Mouse (Mus musculus) ES-Bruce4 (cell line): ENCODE data around the gene G0s2. TPM values are rescaled to one million over a fixed set of nuclear protein-coding genes. Genes with fewer than 3 reads are reported as not detected.
"Not testable (repeated sequence)": the region's sequence is repeated elsewhere in the genome, so short reads cannot be mapped to it uniquely, and the experiment has no call there.

Experiments
- H3K27ac ChIP-seq: 2 replicates; pipeline ENCODE4 v1.5.1; 2012; ENCODE audit warnings: low read length, inconsistent platforms; ENCODE audit not compliant: insufficient read depth
- H3K27me3 ChIP-seq: 2 replicates; pipeline ENCODE4 v1.6.1; 2012; ENCODE audit warnings: mild to moderate bottlenecking, low read length, inconsistent platforms; ENCODE audit not compliant: control insufficient read depth, poor library complexity, insufficient read depth, severe bottlenecking
- H3K36me3 ChIP-seq: 2 replicates; pipeline ENCODE4 v1.6.1; 2012; ENCODE audit warnings: inconsistent platforms, mild to moderate bottlenecking, low read length, moderate library complexity; ENCODE audit not compliant: control insufficient read depth, poor library complexity, insufficient read depth, severe bottlenecking
- H3K4me1 ChIP-seq: one replicate; pipeline ENCODE4 v1.8.1; 2011; ENCODE audit warnings: low read length; ENCODE audit not compliant: control insufficient read depth, insufficient read depth
- H3K4me3 ChIP-seq: 2 replicates; pipeline ENCODE4 v1.5.1; 2011; ENCODE audit warnings: low read depth, mild to moderate bottlenecking, low read length
- H3K9ac ChIP-seq: 2 replicates; pipeline ENCODE4 v1.6.1; 2012; ENCODE audit warnings: low read depth, mild to moderate bottlenecking, inconsistent platforms; ENCODE audit not compliant: poor library complexity, severe bottlenecking
- H3K9me3 ChIP-seq: replicated peaks from 2 replicates; pipeline ENCODE4 v1.6.1; 2012; ENCODE audit warnings: mild to moderate bottlenecking, low read length, inconsistent platforms; ENCODE audit not compliant: control insufficient read depth, poor library complexity, insufficient read depth, severe bottlenecking
- CTCF ChIP-seq: IDR thresholded peaks from one replicate; pipeline ENCODE4 v1.8.1; 2011; ENCODE audit warnings: low read depth, low read length
- EP300 ChIP-seq: IDR thresholded peaks from 2 replicates; pipeline ENCODE4 v1.6.1; 2011; ENCODE audit warnings: low read depth, low read length; ENCODE audit not compliant: insufficient read depth
- POLR2A ChIP-seq: IDR thresholded peaks from one replicate; pipeline ENCODE4 v1.8.1; 2011; ENCODE audit warnings: low read length; ENCODE audit not compliant: insufficient read depth
- polyA plus RNA-seq: library from polyadenylated mRNA; stranded (reverse); fragments of >200 nt; gene quantifications from 2 replicates; pipeline ENCODE4 v1.2.4, GENCODE M21; 2011; ENCODE audit warnings: low read depth; ENCODE audit not compliant: missing spikeins, insufficient read depth, insufficient read length

G0s2 gene
- polyA plus RNA-seq, 1 experiment, result not detected

- no peak overlapping the region for H3K9ac ChIP-seq
- no peak for TF ChIP-seq POLR2A
- TF ChIP-seq CTCF, result no peak
- TF ChIP-seq EP300, result no peak
- no peaks in the 10 kb centered on the region for H3K36me3 ChIP-seq
Observed at GRCm38 (mm10) chr1:193259559-193259958, 13.5 kb downstream of the G0s2 start.

GRCm38 (mm10) chr1:193256621-193257098 lies 16.4 kb downstream of the G0s2 start:
- no peak for TF ChIP-seq POLR2A
- no peak for TF ChIP-seq CTCF
- TF ChIP-seq EP300, result no peak
- H3K4me1 ChIP-seq, result no peaks in the 10 kb centered on the region
- H3K36me3 ChIP-seq, result no peaks in the 10 kb centered on the region
- H3K4me3 ChIP-seq, result no peak overlapping the region
- H3K9ac ChIP-seq, result no peak overlapping the region
- H3K9me3 ChIP-seq, result no peaks in the 10 kb centered on the region
- H3K27ac ChIP-seq, result no peak overlapping the region
- H3K27me3 ChIP-seq, result no peaks in the 10 kb centered on the region

More at GRCm38 (mm10) chr1:193259559-193259958, 13.5 kb downstream of the G0s2 start:
- H3K4me1 ChIP-seq, result no peaks in the 10 kb centered on the region
- no peaks in the 10 kb centered on the region for H3K27me3 ChIP-seq
- H3K9me3 ChIP-seq, result no peaks in the 10 kb centered on the region
- H3K4me3 ChIP-seq, result no peak overlapping the region
- H3K27ac ChIP-seq, result no peak overlapping the region

- Histone ChIP-seq H3K4me1 (no peaks in the 10 kb centered on the region), H3K9me3 (no peaks in the 10 kb centered on the region), H3K4me3 (no peak overlapping the region), H3K9ac (no peak overlapping the region), H3K36me3 (no peaks in the 10 kb centered on the region), H3K27me3 (no peaks in the 10 kb centered on the region), H3K27ac (no peak overlapping the region)
- TF ChIP-seq CTCF (no peak), POLR2A (no peak)
Observed at GRCm38 (mm10) chr1:193256289-193256577, 16.8 kb downstream of the G0s2 start.

GRCm38 (mm10) chr1:193255488-193256288 lies 17.3 kb downstream of the G0s2 start:
- Histone ChIP-seq H3K36me3 (no peaks in the 10 kb centered on the region), H3K27ac (no peak overlapping the region), H3K9me3 (no peaks in the 10 kb centered on the region), H3K9ac (no peak overlapping the region), H3K4me3 (no peak overlapping the region), H3K4me1 (no peaks in the 10 kb centered on the region), H3K27me3 (no peaks in the 10 kb centered on the region)
- TF ChIP-seq EP300 (no peak), POLR2A (no peak), CTCF (no peak)

- no peak overlapping the region for H3K27ac ChIP-seq
- no peak overlapping the region for H3K9ac ChIP-seq
- TF ChIP-seq POLR2A (no peak), CTCF (no peak), EP300 (no peak)
- H3K27me3 ChIP-seq, result no peaks in the 10 kb centered on the region
- H3K9me3 ChIP-seq, result no peaks in the 10 kb centered on the region
- no peak overlapping the region for H3K4me3 ChIP-seq
- no peaks in the 10 kb centered on the region for H3K4me1 ChIP-seq
- H3K36me3 ChIP-seq, result no peaks in the 10 kb centered on the region
Observed at GRCm38 (mm10) chr1:193255032-193255431, 18.0 kb downstream of the G0s2 start.

- H3K27me3 ChIP-seq, H3K4me1 ChIP-seq, H3K4me3 ChIP-seq, H3K27ac ChIP-seq, H3K9ac ChIP-seq, H3K36me3 ChIP-seq, H3K9me3 ChIP-seq: not testable (repeated sequence)
Observed at GRCm38 (mm10) chr1:193253895-193254294, 19.1 kb downstream of the G0s2 start.
